Mouse (Mus musculus) lung, embryonic 15.5 days (tissue): ENCODE results near the gene Mex3a. TPM values are rescaled to one million over a fixed set of nuclear protein-coding genes. Genes with fewer than 3 reads are reported as not detected.

Experiments used
- ATAC-seq: fragments of 200-750 bp; cut with Nextera tagmentation; 2 replicates; pipeline ENCODE4 v1.8.0; 2017; ENCODE audit warnings: moderate number of reproducible peaks, borderline replicate concordance; ENCODE audit not compliant: low FRiP score, low TSS enrichment; ENCODE audit errors: extremely low read depth
- H3K27ac ChIP-seq: fragments of 300-500 bp; sonication (generic); 2 replicates; pipeline ENCODE4 v1.5.1; 2015; ENCODE audit warnings: moderate library complexity, mild to moderate bottlenecking, inconsistent platforms
- H3K27me3 ChIP-seq: fragments of 300-500 bp; sonication (generic); 2 replicates; pipeline ENCODE4 v1.6.1; 2015; ENCODE audit warnings: inconsistent platforms
- H3K36me3 ChIP-seq: fragments of 300-500 bp; sonication (generic); 2 replicates; pipeline ENCODE4 v1.6.1; 2015; ENCODE audit warnings: inconsistent platforms
- H3K4me1 ChIP-seq: fragments of 300-500 bp; sonication (generic); 2 replicates; pipeline ENCODE4 v1.6.1; 2015; ENCODE audit warnings: inconsistent platforms
- H3K4me2 ChIP-seq: fragments of 300-500 bp; sonication (generic); 2 replicates; pipeline ENCODE4 v1.6.1; 2015; ENCODE audit warnings: inconsistent platforms, mild to moderate bottlenecking, moderate library complexity
- H3K4me3 ChIP-seq: fragments of 300-500 bp; sonication (generic); 2 replicates; pipeline ENCODE4 v1.5.1; 2015; ENCODE audit warnings: mild to moderate bottlenecking, inconsistent platforms
- H3K9ac ChIP-seq: fragments of 300-500 bp; sonication (generic); 2 replicates; pipeline ENCODE4 v1.6.1; 2015; ENCODE audit warnings: inconsistent platforms
- H3K9me3 ChIP-seq: fragments of 300-500 bp; sonication (generic); 2 replicates; pipeline ENCODE4 v1.6.1; 2016; ENCODE audit warnings: inconsistent platforms
- WGBS: fragments of 180-500 bp; shearing (Covaris S2); methylation state at CpG from one replicate; pipeline ENCODE4 v1.1.7; 2015; 5-methylcytosine and 5-hydroxymethylcytosine counted together
- microRNA counts: library from miRNA; unstranded; fragments of <30 nt; microRNA quantifications from one replicate; lab custom pipeline; 2016
- microRNA-seq: library from miRNA; unstranded; fragments of <30 nt; microRNA quantifications from one replicate; pipeline ENCODE4, GENCODE M21; 2016
- polyA plus RNA-seq: library from polyadenylated mRNA; unstranded; fragments of >200 nt; fragmentation: Nextera tagmentation; extraction: Ambion mirVana; gene quantifications from 2 replicates; pipeline ENCODE4 v1.2.1, GENCODE M21; 2015

Gene Mex3a
- polyA plus RNA-seq, 1 experiment from 2014 or later: 15.8 TPM

GRCm38 (mm10) chr3:88579454-88580117, 47.4 kb downstream of the Mex3a start:
- peak; percentile 89 for ATAC-seq
- Histone ChIP-seq H3K4me2 (peak overlapping the region; percentile 70), H3K9me3 (no peaks in the 10 kb centered on the region), H3K27ac (peak overlapping the region; percentile 71), H3K4me3 (peak overlapping the region; percentile 88), H3K4me1 (peaks cover 9% of the 10 kb centered on the region), H3K36me3 (peaks cover 34% of the 10 kb centered on the region), H3K27me3 (no peaks in the 10 kb centered on the region), H3K9ac (peak overlapping the region; percentile 92)
- under 1% methylated on average over 34 of the region's 34 CpGs for WGBS

GRCm38 (mm10) chr3:88585769-88586168, 53.6 kb downstream of the Mex3a start:
- H3K4me2 ChIP-seq: 0 out of 2 replicates have a peak overlapping the region, but pooled peaks have one; percentile 4
- 71% methylated on average over 6 of the region's 6 CpGs for WGBS
- peak overlapping the region; percentile 74 for H3K27ac ChIP-seq
- no peaks in the 10 kb centered on the region for H3K9me3 ChIP-seq
- H3K4me1 ChIP-seq: peaks cover 22% of the 10 kb centered on the region; the same call in 1 of the 2 replicates
- no peak overlapping the region for H3K9ac ChIP-seq
- H3K36me3 ChIP-seq: peaks cover 64% of the 10 kb centered on the region
- H3K27me3 ChIP-seq: no peaks in the 10 kb centered on the region
- no peak overlapping the region for H3K4me3 ChIP-seq
- peak; percentile 69; the same call in 1 of the 2 replicates for ATAC-seq

GRCm38 (mm10) chr3:88586640-88587039, 54.4 kb downstream of the Mex3a start:
- H3K9ac ChIP-seq: no peak overlapping the region
- peaks cover 30% of the 10 kb centered on the region for H3K4me1 ChIP-seq
- no peak overlapping the region for H3K4me2 ChIP-seq
- no peaks in the 10 kb centered on the region for H3K9me3 ChIP-seq
- no peaks in the 10 kb centered on the region for H3K27me3 ChIP-seq
- peak overlapping the region; percentile 14; the same call in 1 of the 2 replicates for H3K27ac ChIP-seq
- H3K4me3 ChIP-seq: no peak overlapping the region
- peaks cover 57% of the 10 kb centered on the region for H3K36me3 ChIP-seq
- no peak for ATAC-seq
- WGBS: 85% methylated on average over 5 of the region's 5 CpGs

- Histone ChIP-seq H3K36me3 (peaks cover 30% of the 10 kb centered on the region), H3K27ac (peak overlapping the region; percentile 85), H3K27me3 (no peaks in the 10 kb centered on the region), H3K4me2 (peak overlapping the region; percentile 14; the same call in 1 of the 2 replicates), H3K4me3 (no peak overlapping the region), H3K4me1 (peaks cover 59% of the 10 kb centered on the region), H3K9me3 (no peaks in the 10 kb centered on the region), H3K9ac (no peak overlapping the region)
- WGBS: 21% methylated on average over 5 of the region's 5 CpGs
- ATAC-seq: no peak
These were observed 58.1 kb downstream of the Mex3a start for GRCm38 (mm10) chr3:88590246-88590645.

MicroRNAs encoded within 50 kb of the gene (microRNA counts, 519-probe panel; counts per million panel counts)
- microRNA mmu-miR-1905 (lab: Ali Mortazavi, UCI): 19.7 counts per million

Small RNA genes within 50 kb of the gene (microRNA-seq; reads per million reads assigned to microRNA genes)
- not detected for gene Mir1905

Other genes with a start within 250 kb of the Mex3a start
- gene Gm38392, start 245.2 kb upstream of the Mex3a start, polyA plus RNA-seq: 0.23 and 0.35 TPM in 2 replicates
- gene Tsacc, start 235.4 kb upstream of the Mex3a start, polyA plus RNA-seq: 10.0 and 12.2 TPM in 2 replicates
- 525 and 549 TPM in 2 replicates for gene Cct3, start 235.3 kb upstream of the Mex3a start, polyA plus RNA-seq
- 192 and 203 TPM in 2 replicates for gene Glmp, start 207.4 kb upstream of the Mex3a start, polyA plus RNA-seq
- gene Tmem79, start 196.2 kb upstream of the Mex3a start, polyA plus RNA-seq: 7.5 and 9.5 TPM in 2 replicates
- 49.4 and 53.1 TPM in 2 replicates for gene Smg5, start 196.1 kb upstream of the Mex3a start, polyA plus RNA-seq
- 9.5 and 10.1 TPM in 2 replicates for gene Paqr6, start 167.8 kb upstream of the Mex3a start, polyA plus RNA-seq
- gene Bglap3, start 159.7 kb upstream of the Mex3a start, polyA plus RNA-seq: not detected in 2 replicates
- gene Bglap2, start 153.7 kb upstream of the Mex3a start, polyA plus RNA-seq: not detected in 2 replicates
- 0.53 TPM in 1 of 2 replicates, not detected in the other for gene Bglap, start 147.9 kb upstream of the Mex3a start, polyA plus RNA-seq
- 158 and 164 TPM in 2 replicates for gene Pmf1, start 122.1 kb upstream of the Mex3a start, polyA plus RNA-seq
- gene Slc25a44, start 107.3 kb upstream of the Mex3a start, polyA plus RNA-seq: 13.9 and 14.8 TPM in 2 replicates
- 4.5 and 5.3 TPM in 2 replicates for gene Sema4a, start 71.2 kb upstream of the Mex3a start, polyA plus RNA-seq
- gene Lmna, start 22.4 kb upstream of the Mex3a start, polyA plus RNA-seq: 111 and 121 TPM in 2 replicates
- gene Rab25, start 15.9 kb downstream of the Mex3a start, polyA plus RNA-seq: 33.1 and 36.4 TPM in 2 replicates
- gene Lamtor2, start 20.7 kb downstream of the Mex3a start, polyA plus RNA-seq: 165 and 178 TPM in 2 replicates
- 46.4 and 49.4 TPM in 2 replicates for gene Ubqln4, start 21.4 kb downstream of the Mex3a start, polyA plus RNA-seq
- gene Ssr2, start 43.5 kb downstream of the Mex3a start, polyA plus RNA-seq: 290 and 301 TPM in 2 replicates
- 105 and 116 TPM in 2 replicates for gene Arhgef2, start 73.6 kb downstream of the Mex3a start, polyA plus RNA-seq
- not detected in 2 replicates for gene Rxfp4, start 120.7 kb downstream of the Mex3a start, polyA plus RNA-seq
- gene Khdc4, start 153.4 kb downstream of the Mex3a start, polyA plus RNA-seq: 90.7 and 93.1 TPM in 2 replicates
- gene Rit1, start 184.4 kb downstream of the Mex3a start, polyA plus RNA-seq: 58.3 and 62.8 TPM in 2 replicates
- gene Syt11, start 242.8 kb downstream of the Mex3a start, polyA plus RNA-seq: 7.5 and 7.7 TPM in 2 replicates